Mouse (Mus musculus): ENCODE data around the gene 1700125H20Rik.

The 1700125H20Rik gene

GRCm38 (mm10) chr11:85184082-85184481, 13.9 kb downstream of the 1700125H20Rik start:
- peak; percentile 49 for DNase-seq (ENCODE audit: extremely low read depth, low read depth)

GRCm38 (mm10) chr11:85184839-85185238, 14.6 kb downstream of the 1700125H20Rik start:
- no peak for DNase-seq (ENCODE audit: extremely low read depth, low read depth)

- no peak for DNase-seq (ENCODE audit: extremely low read depth, low read depth)
Measured at GRCm38 (mm10) chr11:85189110-85189509, 18.9 kb downstream of the 1700125H20Rik start.

GRCm38 (mm10) chr11:85190741-85191140, 20.5 kb downstream of the 1700125H20Rik start:
- DNase-seq (ENCODE audit: extremely low read depth, low read depth), result no peak

- DNase-seq (ENCODE audit: extremely low read depth, low read depth), result no peak
Measured at GRCm38 (mm10) chr11:85194206-85194605, 24.0 kb downstream of the 1700125H20Rik start.

- DNase-seq (ENCODE audit: extremely low read depth, low read depth), result no peak
Measured at GRCm38 (mm10) chr11:85196046-85196445, 25.8 kb downstream of the 1700125H20Rik start.

- no peak for DNase-seq (ENCODE audit: extremely low read depth, low read depth)
Measured at GRCm38 (mm10) chr11:85198906-85199305, 28.7 kb downstream of the 1700125H20Rik start.

GRCm38 (mm10) chr11:85206231-85206630, 36.0 kb downstream of the 1700125H20Rik start:
- no peak for DNase-seq (ENCODE audit: extremely low read depth, low read depth)

GRCm38 (mm10) chr11:85211151-85211550, 40.9 kb downstream of the 1700125H20Rik start:
- no peak for DNase-seq (ENCODE audit: extremely low read depth, low read depth)

- no peak for DNase-seq (ENCODE audit: extremely low read depth, low read depth)
Measured at GRCm38 (mm10) chr11:85213215-85213614, 43.0 kb downstream of the 1700125H20Rik start.

- no peak for DNase-seq (ENCODE audit: extremely low read depth, low read depth)
Measured at GRCm38 (mm10) chr11:85214679-85215078, 44.5 kb downstream of the 1700125H20Rik start.

- DNase-seq (ENCODE audit: extremely low read depth, low read depth), result no peak
Measured at GRCm38 (mm10) chr11:85219014-85219413, 48.8 kb downstream of the 1700125H20Rik start.

- no peak for DNase-seq (ENCODE audit: extremely low read depth, low read depth)
Measured at GRCm38 (mm10) chr11:85222561-85222960, 52.4 kb downstream of the 1700125H20Rik start.

GRCm38 (mm10) chr11:85223248-85223647, 53.0 kb downstream of the 1700125H20Rik start:
- no peak for DNase-seq (ENCODE audit: extremely low read depth, low read depth)
